Mouse (Mus musculus) embryonic facial prominence, embryonic 12.5 days (tissue): ENCODE data around the gene 1110032A03Rik. TPM values are rescaled to one million over a fixed set of nuclear protein-coding genes. Genes with fewer than 3 reads are reported as not detected.

Experiments
- ATAC-seq: fragments of 200-750 bp; cut with Nextera tagmentation; 2 replicates; pipeline ENCODE4 v1.8.0; 2017; ENCODE audit not compliant: insufficient number of reproducible peaks, insufficient read depth, low FRiP score, low TSS enrichment
- H3K27ac ChIP-seq: fragments of 300-500 bp; sonication (generic); 2 replicates; pipeline ENCODE4 v1.5.1; 2016; ENCODE audit warnings: mild to moderate bottlenecking
- H3K27me3 ChIP-seq: fragments of 300-500 bp; sonication (generic); 2 replicates; pipeline ENCODE4 v1.6.1; 2016; ENCODE audit warnings: mild to moderate bottlenecking, moderate library complexity
- H3K36me3 ChIP-seq: fragments of 300-500 bp; sonication (generic); 2 replicates; pipeline ENCODE4 v1.6.1; 2016; ENCODE audit warnings: mild to moderate bottlenecking
- H3K4me1 ChIP-seq: fragments of 300-500 bp; sonication (generic); 2 replicates; pipeline ENCODE4 v1.6.1; 2016
- H3K4me2 ChIP-seq: fragments of 300-500 bp; sonication (generic); replicated peaks from 2 replicates; pipeline ENCODE4 v1.6.1; 2016; ENCODE audit warnings: mild to moderate bottlenecking, moderate library complexity
- H3K4me3 ChIP-seq: fragments of 300-500 bp; sonication (generic); 2 replicates; pipeline ENCODE4 v1.5.1; 2016; ENCODE audit warnings: mild to moderate bottlenecking
- H3K9ac ChIP-seq: fragments of 300-500 bp; sonication (generic); 2 replicates; pipeline ENCODE4 v1.6.1; 2016; ENCODE audit warnings: mild to moderate bottlenecking, moderate library complexity
- H3K9me3 ChIP-seq: fragments of 300-500 bp; sonication (generic); 2 replicates; pipeline ENCODE4 v1.6.1; 2016; ENCODE audit warnings: mild to moderate bottlenecking, moderate library complexity
- WGBS: fragments of 180-500 bp; shearing (Covaris S2); methylation state at CpG from one replicate; pipeline ENCODE4 v1.1.7; 2016; 5-methylcytosine and 5-hydroxymethylcytosine counted together
- polyA plus RNA-seq: library from polyadenylated mRNA; unstranded; fragments of >200 nt; fragmentation: Nextera tagmentation; extraction: Ambion mirVana; gene quantifications from 2 replicates; pipeline ENCODE4 v1.2.1, GENCODE M21; 2016

The 1110032A03Rik gene
- polyA plus RNA-seq, 1 experiment from 2014 or later = 31.5 TPM

DNA sequence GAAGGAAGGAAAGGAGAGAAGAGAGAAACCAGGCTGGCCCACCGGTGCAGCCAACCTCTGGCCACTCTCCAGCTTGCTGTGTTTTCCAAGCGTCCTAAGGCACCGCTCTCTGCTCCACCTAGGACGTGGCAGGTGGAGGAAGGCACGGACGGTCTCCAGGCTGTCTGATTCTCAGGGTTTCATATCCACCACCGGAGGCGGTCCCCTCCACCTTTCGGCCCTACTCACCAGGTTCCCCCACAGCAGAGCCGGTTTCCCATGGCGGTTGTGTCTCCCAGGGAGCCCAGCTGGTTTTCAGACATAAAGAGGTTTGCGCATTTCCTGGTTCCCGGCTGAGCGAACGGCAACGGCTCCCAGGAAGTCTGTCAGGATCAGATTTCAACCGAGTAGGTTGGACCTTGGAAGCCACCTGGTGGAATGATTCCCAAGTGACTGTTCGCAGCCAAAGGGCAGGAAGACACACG lies 29.1 kb downstream of the 1110032A03Rik start, which contains the start of gene 2310030G06Rik:
Gene 2310030G06Rik, minus strand, starts transcription at position 323 of the 464 bp plus-strand sequence.
- Histone ChIP-seq H3K36me3 (no peaks in the 10 kb centered on the region), H3K4me1 (peaks cover 14% of the 10 kb centered on the region), H3K9me3 (no peaks in the 10 kb centered on the region), H3K4me2 (peak within 1 kb of the TSS; percentile 57), H3K27ac (peak within 1 kb of the TSS; percentile 54; the same call in 1 of the 2 replicates), H3K9ac (peak within 1 kb of the TSS; percentile 30; the same call in 1 of the 2 replicates), H3K27me3 (peaks cover 8% of the 10 kb centered on the region; the same call in 1 of the 2 replicates), H3K4me3 (peak within 1 kb of the TSS; percentile 35)
- WGBS = 1% methylated on average over 19 of the region's 19 CpGs
- ATAC-seq = 0 out of 2 replicates have a peak, but pooled peaks have one; percentile 45

GRCm38 (mm10) chr9:50745806-50746205 lies 29.5 kb downstream of the 1110032A03Rik start:
- WGBS = 10% methylated on average over 7 of the region's 7 CpGs
- peaks cover 8% of the 10 kb centered on the region; the same call in 1 of the 2 replicates for H3K27me3 ChIP-seq
- H3K27ac ChIP-seq = peak overlapping the region; percentile 54; the same call in 1 of the 2 replicates
- peak overlapping the region; percentile 57 for H3K4me2 ChIP-seq
- peak overlapping the region; percentile 30; the same call in 1 of the 2 replicates for H3K9ac ChIP-seq
- peak overlapping the region; percentile 35 for H3K4me3 ChIP-seq
- no peaks in the 10 kb centered on the region for H3K9me3 ChIP-seq
- H3K4me1 ChIP-seq = peaks cover 13% of the 10 kb centered on the region
- H3K36me3 ChIP-seq = no peaks in the 10 kb centered on the region
- no peak for ATAC-seq

DNA sequence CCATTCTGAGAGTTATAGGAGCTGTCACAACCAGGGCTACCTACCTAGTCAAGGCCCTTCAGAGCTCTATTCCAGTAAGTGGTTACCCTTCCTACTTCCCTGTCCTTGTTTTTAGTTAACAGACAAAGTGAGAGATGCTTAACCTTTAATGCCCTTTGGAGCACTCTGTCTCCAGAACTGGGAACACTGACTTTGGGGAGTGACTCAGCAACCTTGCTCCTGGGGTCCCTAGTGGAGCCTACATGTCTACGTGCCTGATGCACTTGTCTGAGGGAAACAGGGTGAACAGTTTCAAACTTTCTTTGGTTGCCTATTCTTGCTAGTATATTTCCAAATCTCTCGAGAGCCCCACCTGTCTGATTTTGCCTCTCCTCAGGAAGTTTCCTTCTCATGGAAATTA lies 32.6 kb downstream of the 1110032A03Rik start:
- Histone ChIP-seq H3K36me3 (no peaks in the 10 kb centered on the region), H3K4me1 (peaks cover 15% of the 10 kb centered on the region), H3K9me3 (no peaks in the 10 kb centered on the region), H3K27me3 (peaks cover 8% of the 10 kb centered on the region; the same call in 1 of the 2 replicates), H3K27ac (no peak overlapping the region), H3K9ac (no peak overlapping the region), H3K4me2 (no peak overlapping the region), H3K4me3 (no peak overlapping the region)
- 77% methylated on average over 2 of the region's 2 CpGs for WGBS
- ATAC-seq = no peak

- no peak overlapping the region for H3K4me2 ChIP-seq
- H3K27me3 ChIP-seq = peaks cover 8% of the 10 kb centered on the region; the same call in 1 of the 2 replicates
- no peak overlapping the region for H3K27ac ChIP-seq
- ATAC-seq = no peak
- no peak overlapping the region for H3K9ac ChIP-seq
- no peaks in the 10 kb centered on the region for H3K9me3 ChIP-seq
- peaks cover 15% of the 10 kb centered on the region for H3K4me1 ChIP-seq
- H3K4me3 ChIP-seq = no peak overlapping the region
- no peaks in the 10 kb centered on the region for H3K36me3 ChIP-seq
- 85% methylated on average over 3 of the region's 3 CpGs for WGBS
These were observed 33.1 kb downstream of the 1110032A03Rik start for GRCm38 (mm10) chr9:50742261-50742660.

DNA sequence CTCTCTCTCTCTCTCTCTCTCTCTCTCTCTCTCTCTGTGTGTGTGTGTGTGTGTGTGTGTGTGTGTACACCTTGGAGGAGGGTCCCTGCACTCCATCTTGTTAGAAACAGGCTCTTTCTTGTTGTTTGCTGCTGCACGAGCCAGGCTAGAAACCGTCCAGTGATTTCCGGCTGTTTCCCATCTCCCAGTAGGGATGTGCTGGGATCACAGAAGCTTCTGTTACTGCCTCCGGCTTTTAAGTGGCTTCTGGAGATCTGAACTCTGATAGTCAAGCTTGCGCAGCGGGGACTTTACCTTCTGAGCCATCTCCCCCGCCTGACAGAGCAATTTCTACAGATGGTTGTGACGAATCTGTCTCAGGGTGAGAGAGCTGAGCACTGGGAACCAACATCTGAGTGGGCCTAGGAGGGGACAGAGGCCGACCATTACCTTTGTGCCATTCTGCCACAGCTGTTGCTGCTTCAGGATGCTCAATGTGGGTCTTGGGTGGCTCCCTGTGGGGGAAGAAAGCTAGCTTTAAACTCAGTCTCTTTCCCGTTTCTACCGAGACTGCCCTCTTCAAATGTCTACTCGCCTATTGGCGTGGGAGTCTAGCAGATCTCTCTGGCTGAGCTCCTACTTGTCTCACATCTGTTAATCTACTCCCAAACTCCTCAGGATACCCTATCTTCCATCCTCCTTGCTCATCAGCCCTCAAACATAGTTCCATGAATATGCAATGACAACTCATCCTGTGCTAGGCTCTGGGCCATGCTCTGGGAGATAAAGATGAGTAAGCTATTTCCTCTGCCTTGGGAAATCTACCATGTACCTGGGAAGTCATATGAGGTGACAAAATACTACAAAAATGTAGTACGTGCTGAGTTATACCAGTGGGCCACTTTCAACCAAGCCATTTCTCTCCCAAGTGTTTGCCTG lies 34.2 kb downstream of the 1110032A03Rik start:
- Histone ChIP-seq H3K4me1 (peaks cover 10% of the 10 kb centered on the region), H3K27me3 (peaks cover 7% of the 10 kb centered on the region; the same call in 1 of the 2 replicates), H3K4me2 (no peak overlapping the region), H3K4me3 (no peak overlapping the region), H3K9ac (no peak overlapping the region), H3K27ac (no peak overlapping the region), H3K36me3 (no peaks in the 10 kb centered on the region), H3K9me3 (no peaks in the 10 kb centered on the region)
- 81% methylated on average over 14 of the region's 14 CpGs for WGBS
- ATAC-seq = no peak

DNA sequence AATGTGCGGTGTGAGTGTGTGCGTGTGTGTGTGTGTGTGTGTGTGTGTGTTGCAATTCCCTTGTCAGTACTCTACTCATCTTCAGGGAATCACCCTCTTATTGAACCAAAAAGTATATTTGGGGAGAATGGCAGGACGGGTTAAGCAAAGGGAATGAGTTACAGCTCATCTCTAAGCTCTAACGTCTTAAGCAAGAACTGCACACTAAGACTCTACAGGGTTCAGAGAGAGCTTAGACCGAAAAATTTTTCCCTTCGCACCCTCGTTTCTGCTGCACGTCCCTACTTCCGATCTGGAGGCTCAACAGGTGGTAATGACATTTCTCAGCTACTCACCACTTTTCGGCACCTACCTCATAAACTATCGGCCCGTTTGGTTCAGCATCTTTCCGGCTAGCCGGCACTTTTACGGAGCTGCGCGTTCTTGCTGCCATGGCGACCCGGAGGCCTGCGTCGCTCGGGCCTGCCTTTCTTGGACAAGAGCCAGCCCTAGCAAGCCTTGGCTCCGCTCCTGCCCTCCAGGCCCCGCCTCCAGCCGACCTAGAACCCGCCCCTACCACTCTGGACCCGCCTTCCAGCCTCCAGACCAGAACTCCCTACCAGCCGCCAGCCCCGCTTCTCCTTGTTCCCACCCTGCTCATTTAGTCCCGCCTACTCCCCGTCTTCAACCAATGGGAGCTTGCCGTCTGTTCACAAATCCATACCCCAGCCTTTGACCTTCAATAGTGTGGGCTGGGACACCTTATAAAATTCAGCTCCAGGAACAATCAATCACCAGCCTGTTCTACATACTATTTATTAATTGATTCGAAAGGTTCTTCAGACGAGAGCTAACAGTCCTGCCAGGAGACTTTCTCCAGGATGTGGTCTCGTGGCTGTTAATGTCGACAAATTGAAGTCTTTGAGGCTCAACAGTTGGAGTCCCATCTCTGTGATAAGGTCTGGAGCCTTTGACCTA lies 36.1 kb downstream of the 1110032A03Rik start, which contains the start of gene Dixdc1:
Gene Dixdc1, minus strand, starts transcription at position 604 of the 957 bp plus-strand sequence.
- H3K36me3 ChIP-seq = no peaks in the 10 kb centered on the region
- H3K4me3 ChIP-seq = peak within 1 kb of the TSS; percentile 30
- 14% methylated on average over 35 of the region's 36 CpGs for WGBS
- H3K9ac ChIP-seq = no peak within 1 kb of the TSS
- H3K9me3 ChIP-seq = no peaks in the 10 kb centered on the region
- H3K27me3 ChIP-seq = no peaks in the 10 kb centered on the region
- ATAC-seq = peak; percentile 95
- H3K4me2 ChIP-seq = peak within 1 kb of the TSS; percentile 62
- H3K4me1 ChIP-seq = peaks cover 6% of the 10 kb centered on the region; the same call in 1 of the 2 replicates
- H3K27ac ChIP-seq = no peak within 1 kb of the TSS

GRCm38 (mm10) chr9:50734989-50735388 lies 40.3 kb downstream of the 1110032A03Rik start:
- WGBS = 2% methylated on average over 9 of the region's 9 CpGs

GRCm38 (mm10) chr9:50732560-50732959 lies 42.8 kb downstream of the 1110032A03Rik start:
- no peak overlapping the region for H3K9ac ChIP-seq
- no peaks in the 10 kb centered on the region for H3K9me3 ChIP-seq
- H3K27me3 ChIP-seq = no peaks in the 10 kb centered on the region
- no peak overlapping the region for H3K27ac ChIP-seq
- no peaks in the 10 kb centered on the region for H3K36me3 ChIP-seq
- ATAC-seq = no peak
- H3K4me3 ChIP-seq = no peak overlapping the region
- 39% methylated on average over 4 of the region's 4 CpGs for WGBS
- no peaks in the 10 kb centered on the region; the same call in 1 of the 2 replicates for H3K4me1 ChIP-seq
- H3K4me2 ChIP-seq = no peak overlapping the region

More at GRCm38 (mm10) chr9:50734989-50735388, 40.3 kb downstream of the 1110032A03Rik start:
- Histone ChIP-seq H3K9ac (no peak overlapping the region; the same call in 1 of the 2 replicates), H3K27ac (no peak overlapping the region), H3K4me3 (no peak overlapping the region), H3K27me3 (no peaks in the 10 kb centered on the region), H3K36me3 (no peaks in the 10 kb centered on the region), H3K4me1 (peaks cover 6% of the 10 kb centered on the region; the same call in 1 of the 2 replicates), H3K4me2 (no peak overlapping the region), H3K9me3 (no peaks in the 10 kb centered on the region)
- ATAC-seq = no peak

DNA sequence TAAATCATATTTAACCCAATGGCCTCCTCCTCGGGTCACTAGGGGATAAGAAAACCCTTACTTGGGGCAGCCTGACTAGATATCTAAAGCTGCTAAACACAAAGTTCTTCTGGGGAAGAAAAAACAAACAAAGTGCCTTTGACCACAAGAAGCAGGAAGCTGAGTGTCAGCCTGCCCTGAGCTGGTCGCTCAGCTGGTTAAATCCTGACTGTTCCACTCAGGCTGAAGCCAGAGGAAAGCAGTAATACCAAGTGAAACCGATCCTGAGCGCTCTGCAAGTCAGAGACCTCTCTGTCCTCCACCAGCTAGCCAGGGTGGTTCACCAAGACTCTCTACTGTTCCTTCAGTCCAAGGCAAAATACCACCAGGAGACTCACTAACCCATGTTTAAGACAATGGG lies 45.7 kb downstream of the 1110032A03Rik start:
- Histone ChIP-seq H3K4me2 (no peak overlapping the region), H3K9me3 (no peaks in the 10 kb centered on the region), H3K4me1 (peaks cover 20% of the 10 kb centered on the region), H3K9ac (no peak overlapping the region), H3K4me3 (no peak overlapping the region), H3K27ac (no peak overlapping the region), H3K36me3 (no peaks in the 10 kb centered on the region), H3K27me3 (no peaks in the 10 kb centered on the region)
- 36% methylated on average over 4 of the region's 4 CpGs for WGBS
- ATAC-seq = no peak

DNA sequence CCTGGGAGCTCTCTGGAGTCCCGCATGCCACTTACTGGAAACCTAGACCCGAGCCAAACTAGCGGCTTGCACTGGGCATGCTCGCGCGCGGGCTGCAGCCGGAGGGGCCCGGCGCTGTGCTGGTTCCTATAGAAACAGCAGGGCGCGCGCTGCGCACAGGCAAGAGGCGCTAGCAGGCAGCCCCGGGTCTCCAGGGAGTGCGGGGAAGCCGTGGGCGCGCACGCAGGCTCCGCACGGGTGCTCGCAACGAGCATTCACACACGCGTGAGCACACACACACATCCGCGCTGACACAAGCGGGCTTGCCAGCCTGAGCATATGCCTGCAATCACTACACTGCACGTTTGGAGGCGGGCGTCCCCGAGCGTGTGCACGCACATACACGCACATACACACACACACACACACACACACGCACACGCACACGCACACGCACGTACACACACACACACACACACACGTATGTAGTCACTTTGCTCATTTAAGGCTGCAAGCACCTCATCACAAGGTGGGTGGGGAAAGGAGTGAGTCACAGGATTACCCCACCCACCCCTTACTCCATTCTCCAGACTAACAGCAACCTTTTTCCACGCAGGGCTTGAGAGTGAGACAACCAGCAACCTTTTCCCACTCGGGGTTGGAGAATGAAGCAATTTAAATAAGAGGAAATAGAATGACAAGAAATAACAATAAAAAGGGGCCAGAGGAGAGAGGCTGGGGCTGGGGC lies 47.2 kb downstream of the 1110032A03Rik start:
- peak; percentile 94 for ATAC-seq
- Histone ChIP-seq H3K9ac (peak overlapping the region; percentile 64), H3K27me3 (no peaks in the 10 kb centered on the region), H3K4me2 (peak overlapping the region; percentile 76), H3K27ac (peak overlapping the region; percentile 81), H3K9me3 (no peaks in the 10 kb centered on the region), H3K36me3 (no peaks in the 10 kb centered on the region), H3K4me3 (peak overlapping the region; percentile 61), H3K4me1 (peaks cover 31% of the 10 kb centered on the region)
- under 1% methylated on average over 44 of the region's 45 CpGs for WGBS
